Mouse (Mus musculus) layer of hippocampus, postnatal 25 days (tissue): ENCODE data around the gene Akr1b8. TPM values are rescaled to one million over a fixed set of nuclear protein-coding genes. Genes with fewer than 3 reads are reported as not detected.
"Not testable (repeated sequence)": the region's sequence is repeated elsewhere in the genome, so short reads cannot be mapped to it uniquely, and the experiment has no call there.

Experiments
- DNase-seq, 2 experiments: peaks; one replicate each; pipeline ENCODE4 v3.0.0; 2022; ENCODE audit warnings: mixed read lengths in 2 of 2, low spot score in 1 of 2; ENCODE audit errors: extremely low spot score in 1 of 2
- total RNA-seq, 2 experiments: library from RNA; stranded (reverse); gene quantifications; 2 replicates each; pipeline ENCODE4 v1.2.3; 2021

Gene Akr1b8
- total RNA-seq, 2 experiments from 2014 or later: 0.45 to 0.64 TPM

DNA sequence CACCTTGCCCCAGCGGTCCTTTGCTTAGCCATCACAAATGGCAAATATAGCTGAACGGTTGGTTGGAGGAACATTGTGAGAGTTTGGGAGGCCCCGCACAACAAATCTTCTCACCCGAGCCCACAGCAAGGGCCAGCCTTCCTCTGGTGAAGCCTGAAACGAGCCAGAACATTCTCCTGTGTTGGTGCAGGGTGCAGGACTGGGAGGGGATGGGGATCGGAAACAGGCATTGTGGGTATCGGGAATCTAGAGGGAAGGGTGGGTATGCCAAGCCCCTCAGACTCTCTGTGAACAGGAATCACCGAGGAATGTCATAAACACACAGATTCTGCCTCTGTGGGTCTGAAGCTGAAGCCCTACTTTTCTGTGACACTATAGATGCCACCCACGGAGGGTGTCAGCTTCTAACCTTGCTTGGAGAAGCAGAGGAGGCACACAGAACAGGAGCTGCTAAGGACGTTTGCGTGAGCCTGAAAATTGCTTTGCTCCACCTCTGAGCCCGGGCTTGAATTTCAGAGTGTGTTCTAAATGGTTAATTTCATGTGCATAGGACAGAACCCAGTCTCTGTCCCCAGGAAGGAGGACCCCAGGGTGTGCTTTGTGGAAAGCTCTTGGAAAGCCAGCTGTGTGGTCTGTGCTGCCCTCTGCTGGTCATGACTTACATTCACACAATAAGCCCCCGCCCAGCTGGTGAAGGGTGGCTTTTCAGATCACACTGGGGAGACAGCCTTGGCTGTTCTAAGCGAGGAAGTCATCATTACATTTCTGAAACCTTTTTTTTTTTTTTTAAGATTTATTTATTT lies 7.6 kb upstream of the Akr1b8 start:
- peak; percentile 66 to 79 for DNase-seq

DNA sequence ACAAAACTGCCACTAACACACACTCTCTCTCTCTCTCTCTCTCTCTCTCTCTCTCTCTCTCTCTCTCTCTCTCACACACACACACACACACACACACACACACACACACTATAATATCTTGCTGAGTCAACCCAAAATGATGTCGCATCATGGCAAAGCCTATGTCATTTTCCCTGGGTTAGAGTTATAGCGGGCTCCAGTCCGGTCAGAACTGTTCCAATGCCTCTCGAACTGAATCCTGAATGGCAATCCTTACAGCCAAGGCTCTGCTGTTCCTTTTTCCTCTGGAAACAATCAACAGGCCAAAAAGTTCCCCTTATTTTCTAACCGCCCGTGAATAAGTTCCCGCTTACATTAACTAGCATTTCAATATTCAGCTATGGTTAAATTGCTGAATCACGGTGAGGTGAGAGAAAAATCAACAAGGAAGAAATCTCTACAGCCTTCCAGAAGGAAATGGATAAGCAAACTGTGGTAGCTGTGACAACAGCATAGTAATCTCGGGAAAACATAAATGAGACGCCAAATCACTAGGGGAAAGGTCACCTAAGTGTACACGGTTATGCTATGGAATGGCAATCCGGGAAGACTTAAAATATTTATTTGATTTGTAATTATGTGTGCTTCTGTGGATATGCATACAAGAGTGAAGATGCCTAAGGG lies 3.8 kb upstream of the Akr1b8 start:
- DNase-seq: no peak

DNA sequence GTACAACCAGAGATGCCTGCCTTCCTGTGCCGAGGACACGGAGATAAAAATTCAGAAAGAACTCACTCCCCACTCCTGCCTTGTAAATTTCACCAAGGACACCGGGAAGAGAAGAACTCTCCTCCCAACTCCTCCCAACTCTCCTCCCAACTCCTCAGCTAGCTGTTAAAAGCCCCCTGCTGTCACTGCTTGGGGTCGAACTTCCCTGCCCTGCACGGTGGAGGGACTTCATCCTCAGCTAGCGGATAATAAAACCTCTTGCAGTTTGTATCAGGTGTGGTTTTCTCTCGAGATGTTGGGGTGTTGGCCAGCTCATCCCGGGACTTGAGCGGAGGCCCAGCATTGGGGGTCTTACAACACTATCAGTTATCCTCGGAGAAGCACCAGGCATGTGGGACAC lies 2.4 kb upstream of the Akr1b8 start:
- not testable (repeated sequence) for DNase-seq

DNA sequence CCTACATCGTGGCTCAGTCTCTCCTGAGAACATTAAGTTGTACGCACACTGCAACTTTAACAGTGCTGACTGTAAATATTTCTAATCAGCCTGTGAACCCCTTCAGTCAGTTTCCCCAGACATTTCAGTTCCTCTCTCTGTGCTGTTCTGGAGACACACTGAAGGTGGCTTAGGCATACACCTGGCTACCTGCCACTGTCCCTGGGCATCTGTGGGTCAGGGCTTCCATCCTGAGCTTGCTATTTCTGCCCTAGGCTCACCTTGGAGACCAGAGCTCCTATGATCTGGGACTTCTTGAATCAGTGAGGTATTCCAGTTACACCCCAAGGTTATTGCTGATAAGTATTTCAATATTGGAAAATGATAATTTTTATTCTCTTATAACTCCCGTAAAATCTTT lies 1.5 kb upstream of the Akr1b8 start:
- no peak for DNase-seq

DNA sequence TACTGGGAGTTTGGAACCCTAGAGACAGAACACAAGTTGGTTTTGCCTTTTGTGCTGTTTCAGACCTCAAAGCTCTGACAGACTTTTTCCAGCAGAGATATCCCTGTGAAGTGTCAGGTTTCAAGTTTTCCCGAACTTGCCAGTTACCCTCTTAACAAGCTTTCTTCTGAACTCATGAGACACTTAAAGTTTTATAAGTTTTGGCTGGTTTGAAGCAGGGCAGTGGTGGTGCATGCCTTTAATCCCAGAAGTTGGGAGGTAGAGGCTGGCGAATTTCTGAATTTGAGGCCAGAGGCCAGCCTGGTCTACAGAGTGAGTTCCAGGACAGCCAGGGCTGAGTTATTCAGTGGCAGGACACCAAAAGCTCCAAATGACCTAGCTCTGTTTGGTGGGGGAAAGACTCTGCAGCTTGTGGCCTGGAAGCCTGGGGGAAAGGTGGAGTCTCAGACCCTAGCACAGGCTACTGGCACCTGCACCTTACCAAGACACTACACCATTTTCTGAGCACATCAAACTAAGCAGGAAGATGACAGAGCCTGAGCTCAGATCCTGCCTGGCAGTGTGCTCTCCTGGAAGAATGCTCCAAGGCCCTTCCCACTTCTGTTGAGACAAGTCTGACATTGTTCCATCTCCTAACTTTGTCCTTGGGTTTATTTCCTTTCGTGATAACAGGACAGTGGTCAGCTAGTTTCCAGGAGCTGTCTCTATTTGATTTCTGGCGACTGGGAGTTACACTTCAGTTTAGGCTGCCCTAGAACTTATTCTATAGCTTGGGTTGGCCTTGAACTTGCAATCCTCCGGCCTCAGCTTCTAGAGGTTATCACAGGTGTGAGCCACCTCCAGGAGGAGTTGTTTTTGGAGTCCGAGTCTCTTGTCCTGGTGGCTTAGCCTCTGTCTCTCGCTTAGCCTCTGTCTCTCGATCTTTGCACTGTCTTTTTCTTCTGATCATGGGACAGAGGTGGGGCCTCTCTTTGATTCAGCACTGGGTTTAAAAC lies 732 bp downstream of the Akr1b8 start:
- no peak for DNase-seq

DNA sequence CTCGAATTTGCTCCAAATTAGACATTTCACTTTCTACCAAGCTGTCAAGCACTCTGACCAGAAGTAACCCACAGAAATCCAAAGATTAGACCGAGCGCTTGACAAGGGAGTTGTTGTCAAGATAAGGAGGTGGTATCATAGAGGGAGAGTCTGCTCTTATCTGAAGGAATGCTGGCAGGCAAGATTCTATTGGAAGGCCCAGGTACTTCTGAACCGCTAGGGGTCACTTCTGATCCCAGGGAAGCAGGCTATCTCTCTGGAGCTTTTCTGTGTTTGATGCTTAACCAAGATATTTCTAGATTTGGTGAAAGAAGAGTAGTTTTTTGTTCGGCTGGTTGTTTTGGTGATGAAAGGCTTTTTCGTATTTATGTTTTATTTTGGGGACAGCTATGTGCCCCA lies 1.4 kb downstream of the Akr1b8 start:
- no peak for DNase-seq

DNA sequence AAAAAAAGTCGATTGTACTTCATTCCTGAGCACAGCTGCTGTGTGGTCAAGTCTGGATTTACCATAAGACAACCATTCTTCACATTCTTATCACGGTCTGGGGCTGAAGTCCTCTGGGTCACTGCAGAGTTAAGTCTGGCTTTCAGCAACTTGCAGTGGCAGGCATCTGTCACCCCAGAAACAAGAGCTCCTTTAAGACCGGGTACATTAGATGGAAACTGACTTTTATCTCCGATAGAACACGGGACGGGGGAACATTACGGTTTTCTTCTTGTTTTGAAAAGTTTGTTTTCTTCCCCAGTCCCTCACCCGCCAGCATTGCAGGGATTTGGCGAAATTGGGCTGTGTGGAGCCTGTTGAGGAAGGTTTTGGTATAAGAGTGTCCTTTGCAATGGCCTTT lies 1.9 kb downstream of the Akr1b8 start:
- no peak for DNase-seq

DNA sequence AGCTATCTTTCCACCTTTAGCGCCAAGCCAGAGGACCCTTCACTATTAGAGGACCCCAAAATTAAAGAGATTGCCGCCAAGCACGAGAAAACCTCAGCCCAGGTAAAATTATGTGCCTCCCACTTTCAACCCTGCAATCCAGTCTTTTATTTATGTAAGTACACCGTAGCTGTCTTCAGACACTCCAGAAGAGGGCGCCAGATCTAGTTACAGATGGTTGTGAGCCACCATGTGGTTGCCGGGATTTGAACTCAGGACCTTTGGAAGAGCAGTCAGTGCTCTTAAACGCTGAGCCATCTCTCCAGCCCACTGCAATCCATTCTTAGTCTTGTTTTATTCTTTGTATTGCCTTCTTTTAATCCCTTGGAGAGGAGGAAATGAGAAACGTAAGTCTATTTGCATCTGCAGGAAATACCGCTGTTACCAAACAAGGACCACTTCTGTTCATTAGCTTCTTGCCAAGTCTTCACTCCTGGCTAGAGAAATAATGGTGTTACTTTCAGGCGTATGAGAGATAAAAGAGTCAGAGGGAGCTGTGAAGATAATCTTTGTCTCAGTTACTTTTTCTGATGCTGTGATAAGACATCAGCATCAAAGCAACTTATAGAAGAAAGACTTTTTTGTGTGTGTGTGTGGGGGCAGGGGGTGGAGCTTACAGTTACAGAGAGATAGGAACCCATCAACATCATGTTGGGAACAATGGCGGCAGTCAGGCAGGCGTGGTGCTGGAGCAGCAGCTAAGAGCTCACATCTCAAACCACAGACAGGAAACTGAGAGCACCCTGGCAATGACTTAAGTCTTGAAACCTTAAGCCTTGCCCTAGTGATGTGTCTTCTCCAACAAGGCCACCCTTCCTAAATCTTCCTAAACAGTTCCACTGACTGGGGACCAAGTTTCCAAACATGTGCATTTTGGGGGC lies 10.6 kb downstream of the Akr1b8 start:
- no peak for DNase-seq

DNA sequence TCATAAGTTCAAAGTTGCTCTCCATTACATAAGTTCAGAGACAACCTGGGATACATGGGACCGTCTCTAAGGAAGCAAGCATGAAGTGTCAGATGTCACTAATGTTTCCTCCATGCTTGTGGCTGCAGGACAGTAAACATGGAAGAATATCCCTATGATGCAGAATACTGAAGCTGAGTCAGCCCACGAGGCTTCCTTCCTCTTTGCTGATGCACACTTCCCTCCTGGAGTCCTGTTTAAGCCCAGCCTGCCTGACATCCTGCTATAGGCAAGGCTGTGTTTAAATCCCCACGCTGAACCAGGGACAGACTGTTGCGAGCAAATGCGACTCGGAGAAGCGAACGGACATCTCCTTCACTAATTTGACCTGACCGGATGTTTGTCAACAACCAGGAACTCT lies 14.1 kb downstream of the Akr1b8 start:
- no peak for DNase-seq

DNA sequence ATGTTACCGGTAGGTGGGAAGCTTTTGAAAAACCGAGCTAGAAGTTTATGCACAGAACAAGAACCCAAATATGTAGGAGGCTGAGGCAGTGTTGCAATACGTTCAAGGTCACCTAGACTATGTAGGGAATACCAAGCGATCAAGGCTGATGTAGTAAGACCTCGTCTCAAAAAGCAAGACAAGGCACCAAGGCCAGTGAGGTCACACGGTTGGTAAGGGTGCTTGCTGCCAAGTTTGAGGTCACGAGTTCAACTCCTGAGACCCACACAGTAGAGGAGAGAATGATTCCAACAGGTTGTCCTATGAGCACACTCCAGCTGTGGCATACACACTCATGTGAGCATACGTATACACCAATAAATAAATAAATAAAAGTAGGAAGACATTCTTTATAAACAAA lies 16.2 kb downstream of the Akr1b8 start:
- DNase-seq: no peak

DNA sequence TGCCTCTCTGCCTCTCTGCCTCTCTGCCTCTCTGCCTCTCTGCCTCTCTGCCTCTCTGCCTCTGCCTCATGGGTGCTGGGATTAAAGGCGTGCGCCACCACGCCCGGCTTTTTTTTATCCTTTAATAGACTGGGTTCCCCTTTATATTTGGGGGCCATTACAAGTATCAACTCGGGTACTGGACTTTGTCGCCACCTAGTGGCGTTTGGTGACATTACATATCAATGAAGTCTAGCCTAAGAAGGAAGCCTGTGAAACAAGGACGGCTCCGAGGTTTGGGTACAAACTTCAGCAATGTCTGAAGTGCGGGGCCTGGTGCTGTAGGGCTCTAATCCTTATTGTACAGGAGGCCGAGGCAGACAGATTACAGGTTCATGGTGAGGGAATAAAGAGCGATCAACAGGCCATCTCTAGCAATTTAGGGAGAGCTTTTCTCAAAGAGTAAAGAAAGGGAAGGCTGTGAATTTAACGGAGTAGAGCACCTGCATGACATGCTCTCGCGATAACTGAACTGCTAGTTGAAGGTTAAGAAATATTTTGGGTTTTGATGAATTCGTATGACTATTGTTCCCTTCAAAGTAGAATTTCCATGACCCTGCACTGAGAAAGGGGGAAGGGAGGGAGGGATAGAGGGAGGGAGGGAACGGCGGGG lies 17.9 kb downstream of the Akr1b8 start:
- DNase-seq: peak; percentile 70 to 87

DNA sequence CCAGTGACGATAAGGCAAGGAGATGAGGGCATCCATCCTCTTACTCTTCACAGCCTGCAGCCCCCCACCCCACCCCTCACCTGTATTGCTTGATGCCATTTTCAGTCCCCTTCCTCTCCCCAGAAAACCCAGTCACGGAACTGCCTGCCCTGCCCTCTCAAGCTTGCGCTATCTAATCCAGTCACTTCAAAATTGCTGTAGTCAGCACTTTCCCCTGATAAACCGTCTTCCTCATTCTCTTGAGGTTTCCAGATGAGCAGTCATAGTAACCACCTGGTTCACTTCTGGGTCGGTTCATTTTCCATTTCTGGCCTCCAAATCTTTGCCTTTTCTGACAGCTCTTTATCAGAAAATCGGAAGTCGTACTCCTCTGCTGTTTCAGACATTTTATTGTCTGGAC lies 19.9 kb downstream of the Akr1b8 start:
- no peak for DNase-seq

DNA sequence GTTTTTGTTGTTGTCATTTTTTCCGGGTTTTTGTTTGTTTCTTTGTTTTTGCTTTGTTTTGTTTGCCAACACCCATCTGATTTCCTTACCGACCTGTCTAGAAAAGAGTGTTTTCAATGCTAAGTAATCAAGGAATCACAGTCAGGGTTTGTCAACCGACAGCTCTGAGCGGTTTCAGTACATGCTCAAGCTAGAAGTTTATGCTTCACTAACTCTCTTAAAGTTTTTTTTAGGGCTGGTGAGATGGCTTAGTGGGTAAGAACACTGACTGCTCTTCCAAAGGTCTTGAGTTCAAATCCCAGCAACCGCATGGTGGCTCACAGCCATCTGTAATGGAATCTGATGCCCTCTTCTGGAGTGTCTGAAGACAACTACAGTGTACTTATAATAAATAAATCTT lies 22.0 kb downstream of the Akr1b8 start:
- not testable (repeated sequence) for DNase-seq

DNA sequence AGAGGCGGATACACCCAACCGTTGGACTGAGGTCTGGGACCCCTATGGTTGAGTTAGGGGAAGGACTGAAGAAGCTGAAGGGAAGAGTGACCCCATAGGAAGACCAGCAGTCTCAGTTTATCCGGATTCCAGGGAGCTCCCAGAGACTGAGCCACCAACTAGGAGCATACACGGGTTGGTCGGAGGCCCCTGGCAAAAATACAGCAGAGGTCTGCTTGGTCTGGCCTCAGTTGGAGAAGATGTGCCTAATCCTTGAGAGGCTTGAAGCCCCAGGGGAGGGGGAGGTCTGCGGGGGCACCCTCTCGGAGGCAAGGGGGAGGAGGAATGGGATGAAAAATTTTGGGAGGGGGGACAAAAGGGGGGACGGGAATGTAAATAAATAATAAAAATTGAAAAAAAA lies 29.5 kb downstream of the Akr1b8 start:
- no peak for DNase-seq

DNA sequence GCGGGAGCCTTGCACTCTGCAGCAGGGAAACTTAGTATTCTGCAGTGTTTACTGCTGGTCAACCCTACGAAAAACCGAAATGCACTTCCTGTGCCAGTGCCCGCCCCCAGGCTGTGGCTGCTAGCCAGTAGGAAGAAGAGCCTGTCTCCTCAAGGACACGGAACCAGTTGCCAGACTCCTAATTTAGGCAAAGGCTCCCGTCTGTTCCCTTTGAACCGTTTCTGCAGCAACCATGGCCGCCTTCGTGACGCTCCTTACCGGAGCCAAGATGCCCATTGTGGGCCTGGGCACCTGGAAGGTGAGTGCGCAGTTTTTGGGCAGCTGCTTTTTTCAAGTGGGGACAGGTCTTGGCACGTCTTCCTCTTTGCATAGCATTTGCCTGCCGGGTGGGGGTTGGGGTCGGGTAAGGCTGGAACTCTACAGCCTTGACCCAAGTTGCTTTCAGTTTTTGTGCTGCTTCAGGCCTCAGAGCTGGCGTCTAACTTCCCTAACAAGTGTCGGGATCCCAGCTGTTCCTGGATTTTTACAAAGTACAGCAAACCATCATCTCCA lies 30.3 kb downstream of the Akr1b8 start, which contains the start of gene Akr1b10:
Gene Akr1b10, plus strand, starts transcription at position 109 of the 552 bp plus-strand sequence.
- peak; percentile 52 to 59 for DNase-seq

DNA sequence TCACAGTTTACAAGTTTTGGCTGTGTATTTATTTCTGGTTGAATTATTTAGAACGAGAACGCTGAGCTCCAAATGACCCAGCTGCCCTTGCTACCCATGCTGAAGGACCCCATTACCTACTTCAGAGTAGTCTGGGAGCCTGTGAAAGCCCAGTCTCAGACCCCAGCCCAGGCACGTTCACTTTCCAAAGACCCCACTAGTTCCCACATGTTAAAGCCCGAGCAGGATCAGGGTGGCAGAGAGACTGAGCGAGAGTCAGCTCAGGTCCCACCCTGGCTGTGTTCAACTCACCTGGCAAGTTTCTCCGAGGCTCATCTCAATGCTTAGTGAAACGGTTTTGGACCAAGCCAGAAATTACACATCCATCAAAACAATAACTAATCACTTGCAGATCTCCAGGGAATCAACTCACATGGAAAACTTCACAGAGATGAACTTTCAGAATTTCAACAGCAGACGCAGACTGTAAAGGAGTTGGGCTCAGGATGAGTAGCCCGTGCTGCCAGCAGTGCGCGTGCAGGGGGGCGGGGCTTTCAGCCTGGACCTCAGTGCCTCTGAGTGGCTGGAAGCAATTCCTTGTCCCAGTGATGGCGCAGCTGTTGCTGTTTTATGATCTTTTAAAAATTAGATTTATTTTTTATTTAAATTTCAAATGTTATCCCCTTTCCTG lies 30.9 kb downstream of the Akr1b8 start:
- DNase-seq: peak in 1 of 2 experiments; percentile 17

DNA sequence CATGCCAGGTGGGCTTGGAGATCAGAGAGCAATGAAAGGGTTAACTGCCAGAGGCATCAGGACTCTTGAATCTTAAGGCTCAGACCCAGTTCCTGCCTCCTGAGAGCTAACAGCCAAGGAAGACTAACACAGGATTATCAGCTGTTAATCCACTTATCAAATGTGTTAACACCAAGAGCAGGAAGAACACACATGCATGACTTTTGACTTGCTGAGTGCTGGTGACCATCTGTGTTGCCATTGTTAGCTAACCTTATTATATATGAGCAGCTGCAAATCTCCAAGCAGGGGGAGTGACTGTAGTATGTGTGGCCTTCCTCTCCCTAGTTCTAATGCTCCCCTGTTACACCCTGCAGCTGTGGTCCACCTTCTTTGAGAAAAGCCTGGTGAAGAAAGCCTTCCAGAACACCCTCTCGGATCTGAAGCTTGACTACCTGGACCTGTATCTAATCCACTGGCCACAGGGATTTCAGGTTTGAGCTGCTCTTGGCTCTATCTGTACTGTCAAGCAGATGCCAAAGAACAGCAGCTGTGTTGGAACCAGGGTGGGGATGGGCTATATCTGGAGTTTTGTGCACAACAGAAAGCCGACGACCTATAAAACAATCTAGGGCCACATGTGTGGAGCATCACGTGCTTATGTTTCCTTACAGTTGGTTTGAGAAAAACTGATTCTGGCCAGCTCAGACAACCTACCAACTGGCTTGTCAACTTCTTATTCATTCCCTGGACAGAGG lies 34.7 kb downstream of the Akr1b8 start:
- no peak for DNase-seq

DNA sequence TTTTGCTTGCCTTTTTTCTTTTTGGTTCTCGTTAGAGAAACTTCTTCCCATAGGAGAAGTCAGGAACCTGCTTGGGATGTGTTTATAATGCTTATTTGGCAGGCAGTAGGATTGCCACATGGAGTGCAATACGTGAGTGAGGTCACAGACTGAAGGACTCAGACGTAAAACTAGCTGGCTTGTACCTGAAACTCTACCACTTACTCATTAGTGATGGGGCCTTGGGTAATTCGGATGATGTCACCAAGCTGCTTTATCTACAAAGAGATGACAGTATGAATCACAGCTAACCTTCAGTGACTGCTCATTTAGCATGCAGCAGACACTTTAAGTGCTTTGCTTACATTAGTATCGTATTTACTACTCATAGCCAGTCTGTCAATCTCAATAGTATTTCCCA lies 42.0 kb downstream of the Akr1b8 start:
- DNase-seq: no peak
